Mouse (Mus musculus): ENCODE data around the gene 1520401A03Rik. TPM values are rescaled to one million over a fixed set of nuclear protein-coding genes. Genes with fewer than 3 reads are reported as not detected.

The 1520401A03Rik gene
- total RNA-seq, 1 experiment from 2014 or later: not detected

- ATAC-seq (ENCODE audit: extremely low read depth, insufficient number of reproducible peaks, low FRiP score, poor library complexity, severe bottlenecking): no peak
Observed at GRCm38 (mm10) chr17:23745301-23746251, 23.0 kb upstream of the 1520401A03Rik start, which contains the start of gene Kremen2. Gene Kremen2 (minus strand): TSS chr17:23745833.

- no peak for ATAC-seq (ENCODE audit: extremely low read depth, insufficient number of reproducible peaks, low FRiP score, poor library complexity, severe bottlenecking)
Observed at GRCm38 (mm10) chr17:23744651-23745050, 22.1 kb upstream of the 1520401A03Rik start.

- ATAC-seq (ENCODE audit: extremely low read depth, insufficient number of reproducible peaks, low FRiP score, poor library complexity, severe bottlenecking): no peak
Observed at GRCm38 (mm10) chr17:23744076-23744475, 21.5 kb upstream of the 1520401A03Rik start.

GRCm38 (mm10) chr17:23742941-23743340, 20.4 kb upstream of the 1520401A03Rik start:
- ATAC-seq (ENCODE audit: extremely low read depth, insufficient number of reproducible peaks, low FRiP score, poor library complexity, severe bottlenecking): no peak

GRCm38 (mm10) chr17:23742210-23742793, 19.7 kb upstream of the 1520401A03Rik start:
- no peak for ATAC-seq (ENCODE audit: extremely low read depth, insufficient number of reproducible peaks, low FRiP score, poor library complexity, severe bottlenecking)

GRCm38 (mm10) chr17:23741359-23742209, 19.0 kb upstream of the 1520401A03Rik start:
- no peak for ATAC-seq (ENCODE audit: extremely low read depth, insufficient number of reproducible peaks, low FRiP score, poor library complexity, severe bottlenecking)

- no peak for ATAC-seq (ENCODE audit: extremely low read depth, insufficient number of reproducible peaks, low FRiP score, poor library complexity, severe bottlenecking)
Observed at GRCm38 (mm10) chr17:23740598-23741021, 18.0 kb upstream of the 1520401A03Rik start, which contains the start of gene Paqr4. Gene Paqr4 (minus strand): TSS chr17:23740867.

GRCm38 (mm10) chr17:23740136-23740584, 17.6 kb upstream of the 1520401A03Rik start:
- peak; percentile 68; the same call in 1 of the 2 replicates for ATAC-seq (ENCODE audit: extremely low read depth, insufficient number of reproducible peaks, low FRiP score, poor library complexity, severe bottlenecking)

GRCm38 (mm10) chr17:23739202-23740135, 16.9 kb upstream of the 1520401A03Rik start:
- ATAC-seq (ENCODE audit: extremely low read depth, insufficient number of reproducible peaks, low FRiP score, poor library complexity, severe bottlenecking): no peak

GRCm38 (mm10) chr17:23738836-23739201, 16.2 kb upstream of the 1520401A03Rik start:
- ATAC-seq (ENCODE audit: extremely low read depth, insufficient number of reproducible peaks, low FRiP score, poor library complexity, severe bottlenecking): no peak

GRCm38 (mm10) chr17:23737493-23738445, 15.2 kb upstream of the 1520401A03Rik start:
- no peak for ATAC-seq (ENCODE audit: extremely low read depth, insufficient number of reproducible peaks, low FRiP score, poor library complexity, severe bottlenecking)

- ATAC-seq (ENCODE audit: extremely low read depth, insufficient number of reproducible peaks, low FRiP score, poor library complexity, severe bottlenecking): no peak
Observed at GRCm38 (mm10) chr17:23734341-23734740, 11.8 kb upstream of the 1520401A03Rik start.

GRCm38 (mm10) chr17:23730441-23730840, 7.9 kb upstream of the 1520401A03Rik start:
- ATAC-seq (ENCODE audit: extremely low read depth, insufficient number of reproducible peaks, low FRiP score, poor library complexity, severe bottlenecking): no peak

GRCm38 (mm10) chr17:23726758-23727142, 4.2 kb upstream of the 1520401A03Rik start:
- ATAC-seq (ENCODE audit: extremely low read depth, insufficient number of reproducible peaks, low FRiP score, poor library complexity, severe bottlenecking): no peak

GRCm38 (mm10) chr17:23725999-23726757, 3.6 kb upstream of the 1520401A03Rik start, which contains the start of gene Pkmyt1:
Gene Pkmyt1 (plus strand): TSS chr17:23726336.
- ATAC-seq (ENCODE audit: extremely low read depth, insufficient number of reproducible peaks, low FRiP score, poor library complexity, severe bottlenecking): peak; percentile 85

GRCm38 (mm10) chr17:23725477-23725876, 2.9 kb upstream of the 1520401A03Rik start:
- ATAC-seq (ENCODE audit: extremely low read depth, insufficient number of reproducible peaks, low FRiP score, poor library complexity, severe bottlenecking): no peak
